Mouse (Mus musculus): ENCODE measurements around the gene Cd99l2. TPM values are rescaled to one million over a fixed set of nuclear protein-coding genes. Genes with fewer than 3 reads are reported as not detected.

Gene Cd99l2
- polyA plus RNA-seq, 1 experiment = 44.6 TPM

DNA sequence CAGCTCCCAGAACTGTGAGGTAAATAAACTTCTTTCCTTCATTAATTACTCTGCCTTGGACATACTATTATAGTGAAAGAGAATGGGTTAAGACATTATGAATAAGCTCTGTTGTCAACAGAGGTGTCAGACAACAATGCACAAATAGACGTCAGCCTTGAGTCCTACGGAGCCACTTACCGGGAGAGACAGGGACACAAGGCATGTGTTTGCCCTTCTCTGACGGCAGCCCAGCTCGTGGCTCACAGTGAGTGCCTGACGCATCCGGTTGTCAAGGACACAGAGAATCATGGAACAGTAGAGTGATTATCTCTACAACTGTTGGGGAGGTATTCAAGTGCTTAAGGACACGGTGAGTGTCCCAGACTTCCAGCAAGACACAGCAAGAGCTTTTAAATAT is 57.8 kb downstream of the Cd99l2 start:
- no peak for TF ChIP-seq TCF3 (IDR thresholded peaks at IDR 0.05; ENCODE audit: insufficient read length, low read depth)
- Histone ChIP-seq H3K4me3 (no peak overlapping the region), H3K36me3 (ENCODE audit: control insufficient read depth, insufficient read depth) (no peaks in the 10 kb centered on the region), H3K27me3 (ENCODE audit: control insufficient read depth, insufficient read depth, insufficient read length) (no peaks in the 10 kb centered on the region), H3ac (ENCODE audit: control insufficient read depth, insufficient read length) (no peak overlapping the region), H3K79me2 (ENCODE audit: control insufficient read depth, insufficient read depth) (no peaks in the 10 kb centered on the region), H3K4me2 (ENCODE audit: low read depth) (no peak overlapping the region)

DNA sequence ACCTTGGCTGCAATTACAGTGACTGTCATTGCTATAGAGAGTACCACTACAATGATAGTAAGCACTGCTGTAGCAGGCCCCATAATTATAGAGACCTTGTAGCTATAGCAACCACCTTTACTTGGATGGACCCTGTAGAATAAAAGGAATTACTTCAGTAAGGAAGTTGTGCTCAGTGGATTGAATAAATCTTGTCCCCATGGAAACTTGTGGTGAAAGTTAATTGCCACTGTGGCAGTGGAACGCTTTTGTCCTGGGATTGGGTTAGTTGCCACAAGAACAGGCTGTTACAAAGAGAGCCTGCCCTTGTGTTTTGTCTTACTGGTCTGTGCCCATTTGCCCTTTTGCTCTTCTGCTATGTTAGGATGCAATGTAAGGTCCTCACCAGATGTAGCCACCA is 58.2 kb downstream of the Cd99l2 start:
- Histone ChIP-seq H3K79me2 (ENCODE audit: control insufficient read depth, insufficient read depth) (no peaks in the 10 kb centered on the region), H3K27me3 (ENCODE audit: control insufficient read depth, insufficient read depth, insufficient read length) (no peaks in the 10 kb centered on the region), H3K36me3 (ENCODE audit: control insufficient read depth, insufficient read depth) (no peaks in the 10 kb centered on the region), H3K4me2 (ENCODE audit: low read depth) (no peak overlapping the region), H3K4me3 (no peak overlapping the region), H3ac (ENCODE audit: control insufficient read depth, insufficient read length) (no peak overlapping the region)
- TF ChIP-seq TCF3 (IDR thresholded peaks at IDR 0.05; ENCODE audit: insufficient read length, low read depth) = no peak
- no peak for TF ChIP-seq USF1 (IDR thresholded peaks at IDR 0.05; ENCODE audit: low read depth)
- no peak for TF ChIP-seq CEBPB (IDR thresholded peaks at IDR 0.05; ENCODE audit: insufficient read depth, poor library complexity, severe bottlenecking)
- TF ChIP-seq POLR2AphosphoS2 (IDR thresholded peaks at IDR 0.05; ENCODE audit: insufficient read length, low read depth) = no peak
- no peak for TF ChIP-seq E2F4 (IDR thresholded peaks at IDR 0.05; ENCODE audit: insufficient read depth)
- no peak for TF ChIP-seq SRF (IDR thresholded peaks at IDR 0.05; ENCODE audit: control insufficient read depth, insufficient read length, low read depth)
- TF ChIP-seq TCF12 (IDR thresholded peaks at IDR 0.05; ENCODE audit: insufficient read depth, poor library complexity, severe bottlenecking) = no peak
- no peak for TF ChIP-seq MAX (IDR thresholded peaks at IDR 0.05; ENCODE audit: low read depth)
- no peak for TF ChIP-seq POLR2A (IDR thresholded peaks at IDR 0.05; ENCODE audit: insufficient read length, low read depth)
- no peak for TF ChIP-seq REST (IDR thresholded peaks at IDR 0.05; ENCODE audit: insufficient read depth, insufficient read length)
- no peak for TF ChIP-seq MYOG (IDR thresholded peaks at IDR 0.05; ENCODE audit: control insufficient read depth in 1 of 3, insufficient read depth in 1 of 3, insufficient read length in 2 of 3, low read depth in 2 of 3)
- no peak for TF ChIP-seq MYOD1 (IDR thresholded peaks at IDR 0.05; ENCODE audit: control insufficient read depth in 1 of 3, insufficient read length in 2 of 3, low read depth in 2 of 3)

DNA sequence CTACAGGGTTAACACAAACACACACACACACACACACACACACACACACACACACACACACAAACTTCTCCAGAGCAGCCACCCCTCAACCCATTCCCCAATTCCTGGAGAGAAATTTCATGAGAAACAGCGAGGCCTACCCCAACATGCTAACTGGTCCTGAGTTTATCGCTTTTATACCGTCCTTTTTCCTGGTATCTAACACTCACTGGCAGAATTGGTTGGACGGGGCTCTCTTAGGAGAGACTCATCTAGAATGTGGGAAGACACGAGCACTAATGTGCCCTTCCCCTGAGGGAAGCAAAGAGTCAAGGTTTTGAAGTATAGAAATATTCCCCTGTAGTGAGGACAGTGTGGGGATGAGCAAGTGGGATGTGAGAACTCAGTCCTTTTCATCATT is 61.7 kb downstream of the Cd99l2 start:
- H3K36me3 ChIP-seq (ENCODE audit: control insufficient read depth, insufficient read depth) = no peaks in the 10 kb centered on the region
- H3K4me3 ChIP-seq = no peak overlapping the region
- no peak overlapping the region for H3ac ChIP-seq (ENCODE audit: control insufficient read depth, insufficient read length)
- no peak overlapping the region for H3K4me2 ChIP-seq (ENCODE audit: low read depth)
- no peaks in the 10 kb centered on the region for H3K79me2 ChIP-seq (ENCODE audit: control insufficient read depth, insufficient read depth)
- TF ChIP-seq E2F4 (IDR thresholded peaks at IDR 0.05; ENCODE audit: insufficient read depth) = no peak
- no peak for TF ChIP-seq POLR2AphosphoS2 (IDR thresholded peaks at IDR 0.05; ENCODE audit: insufficient read length, low read depth)
- no peak for TF ChIP-seq MAX (IDR thresholded peaks at IDR 0.05; ENCODE audit: low read depth)
- no peak for TF ChIP-seq MYOD1 (IDR thresholded peaks at IDR 0.05; ENCODE audit: control insufficient read depth in 1 of 3, insufficient read length in 2 of 3, low read depth in 2 of 3)
- H3K27me3 ChIP-seq (ENCODE audit: control insufficient read depth, insufficient read depth, insufficient read length) = no peaks in the 10 kb centered on the region

GRCm38 (mm10) chrX:71427491-71427890 is 65.2 kb downstream of the Cd99l2 start:
- no peaks in the 10 kb centered on the region for H3K79me2 ChIP-seq (ENCODE audit: control insufficient read depth, insufficient read depth)
- no peaks in the 10 kb centered on the region for H3K27me3 ChIP-seq (ENCODE audit: control insufficient read depth, insufficient read depth, insufficient read length)
- H3K36me3 ChIP-seq (ENCODE audit: control insufficient read depth, insufficient read depth) = no peaks in the 10 kb centered on the region
- no peak overlapping the region for H3ac ChIP-seq (ENCODE audit: control insufficient read depth, insufficient read length)
- no peak overlapping the region for H3K4me3 ChIP-seq
- TF ChIP-seq TCF12 (IDR thresholded peaks at IDR 0.05; ENCODE audit: insufficient read depth, poor library complexity, severe bottlenecking) = no peak
- no peak for TF ChIP-seq MYOD1 (IDR thresholded peaks at IDR 0.05; ENCODE audit: control insufficient read depth in 1 of 3, insufficient read length in 2 of 3, low read depth in 2 of 3)
- TF ChIP-seq POLR2AphosphoS2 (IDR thresholded peaks at IDR 0.05; ENCODE audit: insufficient read length, low read depth) = no peak
- no peak for TF ChIP-seq TCF3 (IDR thresholded peaks at IDR 0.05; ENCODE audit: insufficient read length, low read depth)
- no peak for TF ChIP-seq USF1 (IDR thresholded peaks at IDR 0.05; ENCODE audit: low read depth)
- no peak for TF ChIP-seq E2F4 (IDR thresholded peaks at IDR 0.05; ENCODE audit: insufficient read depth)
- TF ChIP-seq REST (IDR thresholded peaks at IDR 0.05; ENCODE audit: insufficient read depth, insufficient read length) = no peak
- no peak for TF ChIP-seq POLR2A (IDR thresholded peaks at IDR 0.05; ENCODE audit: insufficient read length, low read depth)
- H3K4me2 ChIP-seq (ENCODE audit: low read depth) = no peak overlapping the region

DNA sequence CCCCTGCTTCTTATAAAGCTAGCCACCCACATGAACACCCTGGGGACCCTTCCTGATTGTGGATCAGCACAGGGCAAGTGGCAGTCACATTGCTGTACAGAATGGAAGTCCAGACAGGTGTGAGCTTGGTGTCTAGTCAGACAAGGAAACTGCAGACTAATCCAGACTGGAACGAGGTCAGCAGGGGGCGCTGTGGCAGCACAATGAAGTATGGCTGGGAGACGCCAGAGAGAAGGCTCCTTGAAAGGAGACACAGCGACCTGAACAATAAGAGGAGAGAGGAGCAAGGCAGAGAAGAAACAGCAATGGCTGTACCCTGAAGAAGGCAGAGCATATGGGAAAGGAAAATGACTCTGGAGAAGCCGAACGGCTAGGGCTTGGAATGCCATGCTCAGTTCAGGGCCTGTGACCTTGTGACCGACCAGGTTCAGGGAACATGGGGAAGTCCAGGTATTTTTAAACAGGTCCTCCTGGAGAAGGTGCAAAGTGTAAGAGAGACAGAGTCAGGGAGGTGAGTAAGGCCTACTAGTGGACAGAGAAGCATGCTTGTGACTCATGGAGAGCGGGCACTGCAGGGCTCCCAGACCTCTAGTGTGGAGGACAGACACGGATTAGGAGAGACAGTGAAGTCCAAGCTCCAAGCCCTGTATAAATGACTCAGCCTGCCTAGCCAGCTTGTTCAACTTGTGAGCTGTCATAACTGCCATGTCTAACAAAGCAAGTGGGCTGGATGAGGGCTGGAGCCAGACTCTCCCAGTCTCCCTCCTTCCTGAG is 66.7 kb downstream of the Cd99l2 start:
- Histone ChIP-seq H3K4me3 (no peak overlapping the region), H3K4me2 (ENCODE audit: low read depth) (no peak overlapping the region), H3ac (ENCODE audit: control insufficient read depth, insufficient read length) (no peak overlapping the region), H3K27me3 (ENCODE audit: control insufficient read depth, insufficient read depth, insufficient read length) (no peaks in the 10 kb centered on the region), H3K79me2 (ENCODE audit: control insufficient read depth, insufficient read depth) (no peaks in the 10 kb centered on the region), H3K36me3 (ENCODE audit: control insufficient read depth, insufficient read depth) (no peaks in the 10 kb centered on the region)
- no peak for TF ChIP-seq E2F4 (IDR thresholded peaks at IDR 0.05; ENCODE audit: insufficient read depth)
- no peak for TF ChIP-seq CEBPB (IDR thresholded peaks at IDR 0.05; ENCODE audit: insufficient read depth, poor library complexity, severe bottlenecking)
- no peak for TF ChIP-seq REST (IDR thresholded peaks at IDR 0.05; ENCODE audit: insufficient read depth, insufficient read length)
- TF ChIP-seq MYOD1 (IDR thresholded peaks at IDR 0.05; ENCODE audit: control insufficient read depth in 1 of 3, insufficient read length in 2 of 3, low read depth in 2 of 3) = no peak
- no peak for TF ChIP-seq MYOG (IDR thresholded peaks at IDR 0.05; ENCODE audit: control insufficient read depth in 1 of 3, insufficient read depth in 1 of 3, insufficient read length in 2 of 3, low read depth in 2 of 3)
- no peak for TF ChIP-seq TCF12 (IDR thresholded peaks at IDR 0.05; ENCODE audit: insufficient read depth, poor library complexity, severe bottlenecking)
- TF ChIP-seq POLR2A (IDR thresholded peaks at IDR 0.05; ENCODE audit: insufficient read length, low read depth) = no peak
- no peak for TF ChIP-seq TCF3 (IDR thresholded peaks at IDR 0.05; ENCODE audit: insufficient read length, low read depth)
- TF ChIP-seq USF1 (IDR thresholded peaks at IDR 0.05; ENCODE audit: low read depth) = no peak
- no peak for TF ChIP-seq POLR2AphosphoS2 (IDR thresholded peaks at IDR 0.05; ENCODE audit: insufficient read length, low read depth)
- TF ChIP-seq MAX (IDR thresholded peaks at IDR 0.05; ENCODE audit: low read depth) = no peak
- TF ChIP-seq SRF (IDR thresholded peaks at IDR 0.05; ENCODE audit: control insufficient read depth, insufficient read length, low read depth) = no peak

Data from myocyte (in vitro differentiated cells).